Mouse (Mus musculus): ENCODE measurements around the gene Poldip2.
A peak's percentile ranks its signal among the peaks of the same experiment; 100 is the strongest.
"Not testable (repeated sequence)": the region's sequence is repeated elsewhere in the genome, so short reads cannot be mapped to it uniquely, and the experiment has no call there.

The Poldip2 gene

DNA sequence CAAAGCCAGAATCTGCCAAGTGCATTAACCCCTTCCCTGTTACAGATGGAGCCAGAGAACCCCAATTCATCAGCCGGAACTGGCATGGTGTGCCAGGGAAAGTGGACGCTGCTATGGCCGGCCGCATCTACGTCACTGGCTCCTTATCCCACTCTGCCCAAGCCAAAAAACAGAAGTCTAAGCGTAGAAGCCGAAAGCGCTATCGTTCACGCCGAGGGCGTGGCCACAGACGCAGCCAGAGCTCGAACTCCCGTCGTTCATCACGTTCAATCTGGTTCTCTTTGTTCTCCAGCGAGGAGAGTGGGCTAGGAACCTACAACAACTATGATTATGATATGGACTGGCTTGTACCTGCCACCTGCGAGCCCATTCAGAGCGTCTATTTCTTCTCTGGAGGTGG lies 10.5 kb upstream of the Poldip2 start:
- no peak for DNase-seq (ENCODE audit: low read depth, low spot score)

DNA sequence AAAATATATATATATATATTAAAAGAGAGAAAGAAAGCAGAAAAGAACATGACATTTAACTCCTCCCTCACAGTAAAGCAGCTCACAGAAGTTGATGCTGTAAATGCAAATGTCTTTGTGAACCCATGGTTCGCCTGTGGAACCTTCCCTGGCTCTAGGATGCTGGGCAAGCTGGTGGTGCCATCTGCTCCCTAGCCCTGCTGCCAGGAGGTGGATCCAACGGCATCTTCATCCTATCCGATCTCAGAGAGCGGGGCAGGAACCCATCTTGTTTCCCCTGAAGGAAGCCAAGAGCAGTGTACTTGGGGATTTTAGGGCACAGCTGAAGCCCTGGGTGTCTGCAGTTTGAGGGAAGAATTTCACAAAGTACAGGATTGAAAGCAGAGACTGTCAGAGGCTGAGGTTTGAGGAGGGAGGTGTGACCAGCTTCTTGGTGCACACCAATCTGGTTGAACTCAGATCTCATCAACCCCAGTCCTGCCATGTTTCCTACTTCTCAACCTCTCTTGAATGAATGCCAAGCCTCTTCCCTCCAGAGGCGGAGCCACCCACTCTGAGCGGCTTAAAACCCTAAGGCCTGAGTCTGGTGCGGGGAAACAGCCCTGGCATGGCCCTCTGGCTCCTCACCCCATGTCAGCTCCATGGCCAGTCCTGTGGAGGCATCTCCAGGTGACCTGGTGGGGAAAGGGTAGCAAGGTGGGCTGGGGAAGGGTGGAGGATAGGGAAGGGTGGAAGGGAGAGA lies 8.9 kb upstream of the Poldip2 start, which contains the start of gene Sebox:
Sebox (plus strand) TSS at position 539 of the 742 bp plus-strand sequence.
- DNase-seq (ENCODE audit: low read depth, low spot score) = no peak

DNA sequence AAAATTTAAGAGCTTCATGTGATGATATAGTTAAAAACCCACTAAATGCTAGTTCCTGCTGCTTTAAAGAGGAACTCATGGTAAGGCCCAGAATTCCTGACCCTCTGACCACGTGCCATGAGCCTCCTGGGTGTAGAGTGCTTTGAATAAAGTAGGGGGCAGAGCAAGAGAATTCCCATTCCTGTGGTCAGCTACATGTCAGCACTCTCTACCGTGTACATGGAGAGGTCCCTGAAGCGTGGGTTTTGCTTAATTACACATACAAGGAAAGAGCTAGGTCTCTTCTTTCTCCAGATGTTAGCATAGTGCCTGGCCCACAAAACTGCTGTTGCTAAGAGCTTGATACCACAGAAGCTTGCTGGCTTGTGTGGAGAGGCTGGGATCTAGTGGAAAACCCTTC lies 6.6 kb upstream of the Poldip2 start:
- no peak for DNase-seq (ENCODE audit: low read depth, low spot score)

DNA sequence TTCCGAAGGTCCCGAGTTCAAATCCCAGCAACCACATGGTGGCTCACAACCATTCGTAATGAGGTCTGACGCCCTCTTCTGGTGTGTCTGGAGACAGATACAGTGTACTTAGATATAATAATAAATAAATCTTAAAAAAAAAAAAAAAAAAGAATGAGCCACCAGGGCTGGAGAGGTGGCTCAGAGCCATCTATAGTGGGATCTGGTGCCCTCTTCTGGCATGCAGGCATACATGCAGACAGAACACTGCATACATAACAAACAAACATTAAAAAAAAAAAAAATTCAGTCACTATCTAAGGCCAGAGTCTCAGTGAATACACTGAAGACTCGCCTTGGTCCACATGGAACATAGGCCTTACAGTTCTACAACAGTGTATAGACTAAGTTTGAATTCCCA lies 2.8 kb upstream of the Poldip2 start:
- no peak for DNase-seq (ENCODE audit: low read depth, low spot score)

DNA sequence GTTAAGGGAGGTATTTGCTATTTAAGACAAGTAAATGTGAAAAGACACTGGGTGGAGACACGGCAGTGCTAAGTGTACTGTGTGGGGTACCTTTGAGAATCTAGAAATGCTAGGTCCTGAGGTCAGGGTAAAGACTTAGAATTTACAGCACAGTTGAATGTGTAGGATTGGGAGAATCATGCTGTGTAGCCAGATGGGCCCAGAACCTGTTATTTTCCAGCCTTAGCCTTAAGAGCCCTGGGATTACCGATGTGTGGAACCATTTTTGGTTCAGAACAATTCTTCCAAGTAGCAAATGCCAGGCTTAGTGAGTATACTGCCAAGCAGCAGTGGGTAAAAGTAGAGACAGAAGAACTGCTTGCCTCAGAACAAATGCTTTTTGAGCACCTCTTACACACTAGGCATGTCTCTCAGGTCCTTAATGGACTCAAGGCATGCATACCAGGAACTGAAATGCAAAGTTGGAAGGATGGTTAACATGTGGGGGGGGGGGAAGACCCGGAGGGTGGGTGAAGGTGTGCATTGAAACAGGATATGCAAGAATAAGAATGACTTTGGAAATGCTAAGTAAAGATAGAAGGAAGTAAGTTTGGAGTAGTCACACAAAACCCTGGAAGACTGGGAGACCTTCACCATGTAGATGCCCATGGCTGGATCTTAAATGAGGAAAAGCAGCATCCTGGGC lies 1.3 kb downstream of the Poldip2 start:
- DNase-seq (ENCODE audit: low read depth, low spot score) = no peak

DNA sequence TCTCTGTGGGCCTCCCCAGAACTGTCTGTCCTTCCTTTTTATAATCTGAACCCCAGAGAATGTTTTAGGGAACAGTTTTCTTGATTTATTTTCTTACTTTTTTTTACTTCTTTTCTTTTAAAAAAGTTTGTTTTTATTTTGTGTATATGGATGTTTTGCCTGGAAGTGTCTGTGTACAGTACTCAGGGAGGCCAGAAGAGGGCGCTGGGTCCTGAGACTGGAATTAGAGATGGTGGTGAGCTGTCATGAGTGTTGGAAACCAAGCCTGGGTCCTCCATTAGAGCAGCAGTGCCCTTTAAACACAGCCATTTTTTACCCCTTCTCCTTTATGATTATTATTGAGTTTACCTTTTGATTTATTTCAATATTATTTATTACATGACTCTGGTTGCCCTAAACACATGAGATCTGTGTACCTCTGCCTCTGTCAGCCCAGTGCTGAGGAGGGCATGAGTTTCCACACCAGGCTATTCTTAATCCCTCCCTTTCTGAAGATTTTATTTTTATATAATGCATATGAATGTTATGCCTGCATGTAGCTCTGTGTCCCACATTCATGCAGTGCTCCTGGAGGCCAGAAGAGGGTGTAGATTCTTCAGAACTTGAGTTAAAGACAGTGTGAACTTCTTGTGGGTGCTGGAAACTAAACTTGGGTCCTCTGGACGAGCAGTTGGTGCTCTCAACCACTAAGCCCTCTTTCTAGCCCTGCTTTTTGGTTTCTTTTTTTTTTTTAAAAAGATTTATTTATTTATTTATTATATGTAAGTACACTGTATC lies 3.7 kb downstream of the Poldip2 start:
- DNase-seq (ENCODE audit: low read depth, low spot score) = no peak

DNA sequence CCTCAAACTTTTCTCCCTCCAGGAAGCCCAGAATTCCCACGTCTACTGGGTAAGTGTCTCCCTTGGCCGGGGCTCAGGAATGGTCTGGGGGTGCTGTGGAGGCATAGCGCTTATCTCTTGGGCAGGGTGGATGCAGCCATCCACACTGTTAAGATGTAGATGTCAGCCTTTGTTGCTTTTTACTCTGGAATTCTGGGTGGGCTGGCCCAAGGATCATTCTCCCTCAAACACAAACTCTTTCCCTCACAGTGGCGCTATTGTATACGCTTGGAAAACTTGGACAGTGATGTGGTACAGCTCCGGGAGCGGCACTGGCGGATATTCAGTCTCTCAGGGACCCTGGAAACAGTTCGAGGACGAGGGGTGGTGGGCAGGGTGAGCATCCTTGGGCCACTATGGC lies 6.9 kb downstream of the Poldip2 start:
- no peak for DNase-seq (ENCODE audit: low read depth, low spot score)

DNA sequence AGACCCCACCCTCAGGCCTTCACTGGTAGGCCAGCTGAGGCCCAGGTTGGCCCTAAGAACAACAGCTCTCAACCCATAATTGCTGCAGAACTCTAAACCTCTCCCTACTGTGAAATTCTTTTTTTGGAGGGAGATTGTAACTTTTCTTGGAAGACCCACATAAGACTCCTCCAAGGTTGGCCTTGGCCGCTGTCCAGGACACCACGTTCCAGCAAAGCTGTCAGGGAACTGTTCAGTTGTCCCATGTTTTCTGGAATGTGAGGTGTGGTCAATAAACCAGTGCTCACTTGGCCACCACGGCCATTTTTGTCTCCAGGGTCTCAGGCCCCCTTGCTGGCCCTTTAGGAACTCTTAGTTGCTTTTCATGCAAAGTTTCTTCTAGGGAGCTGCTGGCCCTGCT lies 9.9 kb downstream of the Poldip2 start:
- peak; percentile 47 for DNase-seq (ENCODE audit: low read depth, low spot score)

DNA sequence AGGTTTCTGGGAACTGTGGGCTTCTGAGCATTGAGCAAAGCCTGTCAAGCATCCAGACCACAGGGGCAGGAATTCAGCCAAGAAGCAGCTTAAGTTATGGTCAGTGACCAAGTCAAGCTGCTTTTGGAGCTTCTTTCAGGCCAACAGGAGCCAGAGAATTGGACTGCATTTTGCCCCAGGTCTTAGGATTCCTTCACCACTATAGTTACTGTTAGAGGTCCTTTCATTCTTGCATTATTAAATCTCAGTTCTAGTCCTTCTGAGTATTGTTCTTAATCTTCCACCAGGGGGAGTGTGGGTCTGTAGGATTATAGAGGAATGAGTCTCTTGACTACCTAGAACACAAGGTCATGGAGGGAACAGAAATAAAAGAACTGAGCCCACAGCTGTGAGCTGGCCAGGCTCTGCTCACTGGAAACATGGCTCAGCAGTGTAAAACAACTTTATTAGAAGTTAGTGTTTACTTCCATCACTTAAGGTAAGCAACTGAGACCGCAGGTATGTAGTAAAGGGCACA lies 10.5 kb downstream of the Poldip2 start:
- DNase-seq (ENCODE audit: low read depth, low spot score) = no peak

DNA sequence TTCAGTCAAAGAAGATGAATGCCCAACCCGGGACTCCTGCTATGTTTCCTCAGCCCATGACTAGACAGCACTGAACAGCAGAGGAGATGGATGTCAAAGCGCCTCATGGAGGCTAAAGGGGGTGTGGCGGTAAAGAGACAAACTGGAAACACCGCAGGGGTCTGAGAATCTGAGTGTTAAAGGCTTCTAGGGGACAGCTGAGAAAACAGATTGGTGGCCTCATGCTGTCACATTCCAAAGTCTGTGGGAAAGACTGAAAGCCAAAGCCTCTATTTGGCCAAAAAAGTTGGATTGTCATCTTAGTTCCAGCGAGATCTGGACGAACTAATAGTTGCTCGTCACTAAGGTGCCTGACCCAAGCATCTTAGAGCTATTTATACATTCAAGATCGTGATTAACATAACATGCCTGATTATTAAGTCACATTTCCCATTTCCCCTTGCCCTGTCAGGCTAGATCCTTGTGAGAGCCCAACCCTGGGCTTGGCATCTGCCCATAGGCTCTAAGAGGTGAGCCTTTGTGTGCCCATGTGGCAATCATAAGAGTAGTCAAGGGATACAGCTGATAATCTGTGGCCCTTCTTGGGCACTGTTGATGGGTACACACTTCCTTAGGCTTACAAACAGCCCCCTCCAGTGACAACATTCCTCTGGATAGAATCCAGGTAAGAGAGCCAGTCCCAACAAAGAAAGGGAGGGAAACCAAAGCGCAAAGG lies 11.4 kb downstream of the Poldip2 start:
- no peak for DNase-seq (ENCODE audit: low read depth, low spot score)

DNA sequence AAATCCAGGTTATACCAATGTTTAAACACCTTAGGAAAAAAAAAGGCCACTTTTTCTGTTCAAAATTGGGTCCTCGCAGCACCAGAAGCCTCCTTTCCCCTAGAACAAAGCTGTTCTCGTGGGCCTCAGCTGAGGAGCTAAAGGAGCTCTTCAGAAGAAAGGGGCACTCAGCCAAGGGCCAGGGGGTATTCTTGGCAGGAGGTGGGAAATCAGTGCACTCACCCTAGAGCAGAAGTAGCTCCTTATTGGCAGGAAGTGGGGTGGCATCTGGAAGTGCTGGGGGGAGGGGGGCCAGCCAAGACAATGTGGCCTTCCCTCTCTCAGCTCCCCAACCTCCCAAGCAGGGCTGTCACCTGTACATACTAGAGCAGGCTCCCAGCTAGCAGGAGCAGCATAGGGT lies 12.8 kb downstream of the Poldip2 start:
- DNase-seq (ENCODE audit: low read depth, low spot score) = no peak

DNA sequence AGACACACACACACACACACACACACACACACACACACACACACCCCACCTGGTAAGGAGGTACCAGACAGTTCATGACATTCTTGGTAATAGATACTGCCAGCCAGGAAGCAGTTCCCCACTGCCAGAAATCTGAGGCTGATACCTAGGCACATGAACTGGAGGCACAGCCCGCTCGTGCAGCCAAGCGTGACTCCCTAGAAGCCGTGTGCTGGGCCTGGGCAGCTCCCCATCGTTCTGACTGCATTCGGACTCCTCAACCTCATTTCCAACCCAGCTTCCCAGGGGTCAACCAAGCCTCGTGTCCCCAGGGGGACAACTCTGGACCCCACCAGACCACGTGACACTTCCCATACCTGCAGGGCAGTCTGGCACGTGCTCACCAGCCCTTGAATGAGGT lies 16.7 kb downstream of the Poldip2 start:
- DNase-seq (ENCODE audit: low read depth, low spot score) = no peak

DNA sequence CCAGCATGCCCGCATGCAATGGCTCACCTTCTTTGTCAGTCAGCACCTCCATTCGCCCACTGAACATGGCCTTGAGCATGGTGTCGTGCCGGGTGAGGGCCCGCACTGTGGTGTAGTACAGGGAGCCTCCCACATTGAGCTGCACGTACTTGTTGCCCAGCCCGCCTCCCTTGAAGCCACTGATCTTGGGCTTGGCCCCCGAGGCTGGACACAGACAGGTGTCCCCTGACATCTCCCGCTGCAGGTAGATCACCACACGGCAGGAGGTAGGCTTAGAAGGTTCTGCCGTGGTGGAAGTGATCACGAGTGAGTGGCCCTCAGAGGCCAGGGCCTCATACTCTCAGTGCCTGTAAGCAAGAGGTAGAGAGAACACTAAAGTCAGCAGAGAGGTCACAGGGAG lies 18.0 kb downstream of the Poldip2 start:
- DNase-seq (ENCODE audit: low read depth, low spot score) = no peak

DNA sequence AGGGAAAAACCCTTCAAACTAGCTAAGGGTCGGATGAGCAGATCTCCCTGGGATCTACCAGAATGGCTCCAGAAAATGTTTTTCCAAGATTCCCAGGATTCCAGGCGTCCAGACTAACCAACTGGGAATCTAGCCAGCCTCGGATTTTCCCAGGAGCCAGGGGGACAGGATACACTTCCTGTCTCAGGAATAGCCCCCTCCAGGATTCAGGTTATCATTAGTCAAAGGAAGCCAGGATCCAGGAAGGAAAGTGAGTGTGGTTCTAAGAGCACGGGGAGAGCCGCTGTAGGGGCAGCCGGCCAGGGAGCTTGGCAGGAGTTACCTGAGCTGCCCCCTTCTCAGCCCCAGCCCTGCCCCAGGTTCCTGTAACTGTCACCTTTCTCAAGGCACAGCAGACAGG lies 19.1 kb downstream of the Poldip2 start:
- peak; percentile 45 for DNase-seq (ENCODE audit: low read depth, low spot score)

DNA sequence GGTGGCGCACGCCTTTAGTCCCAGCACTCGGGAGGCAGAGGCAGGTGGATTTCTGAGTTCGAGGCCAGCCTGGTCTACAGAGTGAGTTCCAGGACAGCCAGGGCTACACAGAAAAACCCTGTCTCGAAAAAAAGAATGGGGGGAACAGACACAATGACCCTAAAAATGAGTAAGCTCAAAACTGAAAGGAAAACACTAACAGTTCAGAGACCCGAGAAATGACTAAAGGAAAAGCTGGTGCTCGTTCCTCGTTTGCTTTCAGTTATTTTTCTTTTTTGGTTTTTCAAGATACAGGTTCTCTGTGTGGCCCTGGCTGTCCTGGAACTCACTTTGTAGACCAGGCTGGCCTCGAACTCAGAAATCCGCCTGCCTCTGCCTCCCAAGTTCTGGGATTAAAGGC lies 19.5 kb downstream of the Poldip2 start:
- not testable (repeated sequence) for DNase-seq (ENCODE audit: low read depth, low spot score)

DNA sequence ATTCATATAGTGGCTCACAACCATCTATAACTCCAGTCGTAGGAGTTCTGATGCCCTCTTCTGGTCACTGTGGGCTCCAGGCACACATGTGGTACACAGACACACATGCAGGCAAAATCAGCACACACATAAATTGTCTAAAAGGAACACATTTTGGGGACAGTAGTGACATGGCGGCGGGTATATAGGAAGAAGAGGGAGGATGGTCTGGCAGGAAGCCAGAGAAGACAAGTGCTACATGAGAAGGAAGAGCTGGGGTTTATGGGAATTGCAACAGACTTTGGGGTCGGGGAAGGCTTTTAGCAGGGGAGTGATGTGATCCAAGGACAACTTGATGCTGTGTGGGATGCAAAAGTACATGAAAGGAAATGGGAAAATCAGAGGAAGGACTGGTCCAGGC lies 22.5 kb downstream of the Poldip2 start:
- DNase-seq (ENCODE audit: low read depth, low spot score) = no peak

DNA sequence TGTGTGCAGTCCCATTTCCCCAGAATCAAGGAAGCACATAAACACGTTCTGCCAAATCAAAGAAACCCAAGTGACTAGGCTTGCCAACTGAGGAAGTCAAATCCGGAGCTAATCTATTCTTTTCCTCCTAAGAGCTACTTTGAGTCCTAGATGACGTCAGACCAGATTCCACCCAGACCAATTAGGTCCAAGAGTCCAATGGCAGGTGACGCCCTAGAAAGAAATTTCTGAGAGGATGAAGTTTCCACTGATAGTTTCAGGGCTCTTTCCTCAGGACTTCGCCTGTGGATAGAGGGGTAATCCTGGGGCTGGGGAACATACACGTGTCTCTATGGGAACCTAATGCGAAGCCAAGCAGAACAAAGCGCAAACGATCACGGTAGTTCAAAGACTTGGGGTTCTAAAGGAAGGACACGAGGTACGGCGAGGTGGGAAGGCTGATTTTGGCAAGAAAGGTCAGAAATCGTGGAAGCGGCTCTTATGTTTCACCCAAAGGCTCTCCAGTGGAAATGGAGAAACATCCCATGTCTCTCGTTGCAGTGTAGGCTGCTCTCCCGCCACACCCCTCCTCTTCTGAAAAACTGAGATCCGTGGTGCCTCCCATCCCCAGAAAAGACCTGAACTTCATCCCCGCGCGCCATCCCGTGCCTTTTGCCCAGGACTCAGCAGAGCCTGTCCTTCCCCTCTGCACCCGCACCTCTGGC lies 23.5 kb downstream of the Poldip2 start:
- DNase-seq (ENCODE audit: low read depth, low spot score) = peak; percentile 49

DNA sequence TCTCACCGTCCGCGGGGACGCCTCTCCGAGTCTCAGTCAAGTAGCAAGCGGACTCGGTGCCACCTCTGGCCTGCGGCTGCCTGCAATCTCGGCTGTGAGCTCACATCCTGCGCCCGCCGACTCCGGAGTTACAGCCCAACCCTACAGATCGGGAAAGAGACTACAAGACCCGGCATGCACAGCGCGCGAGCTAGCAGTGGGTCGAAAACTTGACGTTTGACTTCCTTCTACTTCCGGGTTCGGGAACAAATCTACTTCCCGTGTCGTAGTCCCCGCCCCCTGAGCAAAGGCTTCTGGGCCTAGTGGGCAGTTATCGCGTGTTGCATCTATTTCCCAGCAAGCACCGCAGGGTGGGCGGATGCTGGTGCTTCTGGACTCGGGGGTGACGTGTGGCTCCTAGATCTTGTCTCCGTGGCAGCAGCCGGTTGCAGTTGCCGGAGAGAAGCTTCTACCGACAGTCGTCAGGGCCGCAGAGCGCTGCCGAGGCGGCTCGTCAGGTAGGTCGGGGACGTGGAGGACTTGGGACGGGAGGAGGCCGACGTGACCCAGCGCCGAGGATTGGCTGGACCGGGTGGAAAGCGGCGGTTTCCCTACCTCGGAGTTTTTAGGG lies 24.2 kb downstream of the Poldip2 start, which contains the start of the genes Tnfaip1 and Ift20:
Tnfaip1 (minus strand) TSS at position 253 of the 610 bp plus-strand sequence.
Ift20 (plus strand) TSS at position 282 of the 610 bp plus-strand sequence.
- peak; percentile 97 for DNase-seq (ENCODE audit: low read depth, low spot score)

DNA sequence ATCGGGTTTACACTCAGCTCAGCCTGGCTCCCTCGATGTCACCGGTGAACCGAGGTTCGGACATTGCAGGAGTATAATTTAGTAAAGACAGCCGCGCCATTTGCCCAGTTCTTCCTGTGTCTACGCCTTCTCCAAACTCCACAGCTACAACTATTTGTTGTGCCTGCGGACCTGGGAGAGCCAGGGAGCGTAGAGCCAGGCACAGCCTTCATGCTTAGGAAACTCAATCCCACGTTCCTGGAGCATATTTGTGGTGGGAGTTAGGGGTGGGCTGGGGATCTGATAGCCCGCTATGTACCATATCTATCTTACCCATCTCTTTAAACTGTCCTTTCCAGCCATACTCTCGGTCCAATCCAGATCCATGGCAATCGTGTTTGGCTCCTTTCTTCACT lies 24.7 kb downstream of the Poldip2 start:
- DNase-seq (ENCODE audit: low read depth, low spot score) = no peak

DNA sequence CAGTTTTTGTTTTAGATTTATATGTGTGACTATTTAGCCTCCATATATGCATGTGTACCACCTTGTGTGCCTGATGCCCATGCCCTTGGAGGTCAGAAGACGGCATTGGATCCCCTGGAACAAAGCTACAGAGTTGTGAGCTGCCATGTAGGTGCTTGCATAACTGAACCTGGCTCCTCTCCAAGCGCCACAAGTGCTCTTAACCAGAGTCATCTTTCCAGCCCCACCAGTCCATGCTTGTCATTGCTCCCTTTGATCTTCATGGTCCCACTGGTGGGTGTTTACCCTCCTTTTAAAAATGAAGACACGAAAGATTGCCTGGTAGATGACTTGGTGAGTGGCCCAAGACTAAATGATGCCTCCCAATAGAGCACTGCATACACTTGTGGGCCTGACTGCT lies 28.4 kb downstream of the Poldip2 start:
- no peak for DNase-seq (ENCODE audit: low read depth, low spot score)

Measured in skeletal muscle tissue, adult 2 months (tissue).